Mouse (Mus musculus): Measurements from ENCODE around the gene Ppp1ca.
A peak's percentile ranks its signal among the peaks of the same experiment; 100 is the strongest.

The Ppp1ca gene

GRCm38 (mm10) chr19:4191528-4192250 is at the start of gene Ppp1ca:
TSS of gene Ppp1ca (plus strand) at chr19:4192065.
- DNase-seq (ENCODE audit: low spot score in 2 of 2), result peak; percentile 90 to 93

- no peak for DNase-seq (ENCODE audit: low spot score in 2 of 2)
These were observed 49.3 kb upstream of the Ppp1ca start for GRCm38 (mm10) chr19:4142416-4143173.

GRCm38 (mm10) chr19:4143759-4144268 is 48.1 kb upstream of the Ppp1ca start, which contains the start of gene Cabp4:
TSS of gene Cabp4 (minus strand) at chr19:4144033.
- no peak for DNase-seq (ENCODE audit: low spot score in 2 of 2)

DNA sequence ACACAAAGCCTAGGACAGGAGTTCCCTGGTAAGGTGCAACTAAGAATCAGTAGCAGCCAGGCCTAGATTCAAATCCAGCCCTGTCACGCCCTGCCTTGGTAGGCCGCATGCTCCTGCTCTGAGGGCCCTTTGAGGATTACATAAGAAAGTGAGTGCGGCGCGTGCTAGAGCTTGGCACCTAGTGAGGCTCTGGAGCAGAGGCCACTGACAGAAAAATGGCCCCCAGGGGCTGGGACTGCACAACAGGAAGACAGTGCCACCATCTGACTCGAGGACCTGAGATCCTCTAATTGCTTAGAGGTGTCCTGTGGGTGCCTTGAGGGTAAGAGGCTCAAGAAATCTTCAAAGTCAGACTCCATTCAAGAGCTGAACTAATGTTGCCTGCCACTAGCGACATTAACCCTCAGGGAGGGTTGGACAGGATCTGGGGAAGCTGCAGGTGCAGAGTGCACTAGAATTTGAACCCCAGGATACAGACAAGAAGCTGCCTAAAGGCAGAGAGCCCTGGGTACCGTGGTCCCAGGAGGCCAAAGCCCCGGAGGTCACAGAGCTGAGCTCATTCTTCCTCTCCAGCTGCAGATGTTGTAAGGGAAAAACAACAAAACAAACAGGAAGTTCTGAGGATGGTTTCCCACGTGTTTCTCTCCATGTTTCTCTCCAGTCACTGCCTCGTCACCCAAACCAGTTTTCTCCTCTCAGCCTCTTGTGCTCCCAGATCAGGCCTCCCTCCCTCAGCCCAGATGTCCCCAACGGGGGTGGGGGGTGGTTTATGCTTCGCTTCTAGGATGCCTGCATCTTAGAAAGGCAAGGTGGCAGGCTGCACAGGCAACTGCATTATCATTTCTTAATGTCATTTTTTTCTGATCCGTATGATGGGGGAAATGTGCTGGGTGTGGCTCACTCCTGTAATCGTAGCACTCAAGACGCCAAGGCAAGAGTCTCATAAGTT is 47.0 kb upstream of the Ppp1ca start:
- DNase-seq (ENCODE audit: low spot score in 2 of 2), result no peak

- no peak for DNase-seq (ENCODE audit: low spot score in 2 of 2)
These were observed 45.9 kb upstream of the Ppp1ca start for GRCm38 (mm10) chr19:4145936-4146335.

- no peak for DNase-seq (ENCODE audit: low spot score in 2 of 2)
These were observed 45.4 kb upstream of the Ppp1ca start for GRCm38 (mm10) chr19:4146366-4147021.

GRCm38 (mm10) chr19:4147022-4147405 is 44.9 kb upstream of the Ppp1ca start:
- no peak for DNase-seq (ENCODE audit: low spot score in 2 of 2)

DNA sequence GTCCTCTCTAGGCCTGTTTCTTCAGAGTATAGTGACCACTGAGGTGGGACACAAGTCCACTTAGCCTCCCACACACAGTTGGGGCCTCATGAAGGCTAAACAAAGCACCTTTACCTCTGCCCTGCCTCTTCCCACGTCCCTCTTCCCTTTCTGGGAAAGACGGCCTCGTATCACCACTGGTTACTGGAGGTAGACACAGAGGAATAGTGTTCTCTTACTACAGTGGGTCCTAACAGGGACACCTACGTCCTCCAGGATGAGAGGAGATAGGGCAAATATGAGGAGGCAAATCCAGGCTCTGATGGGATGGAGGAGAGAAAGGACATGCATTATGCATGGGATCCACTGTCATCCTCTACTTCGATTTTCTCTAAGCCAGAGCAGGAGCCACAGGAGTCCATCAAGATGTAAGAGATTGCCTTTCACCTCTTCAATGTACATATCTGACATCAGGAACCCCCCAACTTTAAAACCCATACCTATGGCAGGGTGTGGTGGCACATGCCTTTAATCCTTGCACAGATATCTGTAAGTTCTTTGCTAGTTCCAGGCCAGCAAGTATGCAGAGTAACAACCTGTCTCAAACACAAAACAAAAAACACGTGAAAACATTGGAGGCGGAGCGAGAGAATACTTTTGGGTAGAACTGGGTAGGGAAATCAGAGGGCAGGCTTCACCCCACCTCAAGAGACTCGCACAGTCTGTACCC is 43.9 kb upstream of the Ppp1ca start:
- no peak for DNase-seq (ENCODE audit: low spot score in 2 of 2)

DNA sequence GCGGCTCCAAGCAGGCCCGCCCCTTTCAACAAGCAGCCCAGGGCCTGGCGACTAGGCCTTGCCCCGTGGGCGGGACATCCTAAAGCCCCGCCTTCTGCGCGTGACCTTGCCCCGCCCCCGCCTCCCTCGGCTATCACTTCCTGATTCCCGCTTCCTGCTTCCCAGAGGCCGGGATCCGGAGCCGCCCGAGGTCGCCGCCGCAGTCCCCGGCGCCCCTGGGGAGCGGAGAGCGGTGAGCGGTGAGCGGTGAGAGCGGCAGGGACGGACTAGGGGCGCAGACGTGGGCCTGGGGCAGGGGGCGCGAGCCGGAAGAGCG is 43.4 kb upstream of the Ppp1ca start, which contains the start of gene Coro1b:
Gene Coro1b (plus strand): TSS at position 129 of the 316 bp plus-strand sequence.
- peak; percentile 97 to 99 for DNase-seq (ENCODE audit: low spot score in 2 of 2)

GRCm38 (mm10) chr19:4148819-4149218 is 43.0 kb upstream of the Ppp1ca start:
- no peak for DNase-seq (ENCODE audit: low spot score in 2 of 2)

- no peak for DNase-seq (ENCODE audit: low spot score in 2 of 2)
These were observed 42.6 kb upstream of the Ppp1ca start for GRCm38 (mm10) chr19:4149283-4149682.

GRCm38 (mm10) chr19:4149764-4150461 is 42.0 kb upstream of the Ppp1ca start:
- no peak for DNase-seq (ENCODE audit: low spot score in 2 of 2)

DNA sequence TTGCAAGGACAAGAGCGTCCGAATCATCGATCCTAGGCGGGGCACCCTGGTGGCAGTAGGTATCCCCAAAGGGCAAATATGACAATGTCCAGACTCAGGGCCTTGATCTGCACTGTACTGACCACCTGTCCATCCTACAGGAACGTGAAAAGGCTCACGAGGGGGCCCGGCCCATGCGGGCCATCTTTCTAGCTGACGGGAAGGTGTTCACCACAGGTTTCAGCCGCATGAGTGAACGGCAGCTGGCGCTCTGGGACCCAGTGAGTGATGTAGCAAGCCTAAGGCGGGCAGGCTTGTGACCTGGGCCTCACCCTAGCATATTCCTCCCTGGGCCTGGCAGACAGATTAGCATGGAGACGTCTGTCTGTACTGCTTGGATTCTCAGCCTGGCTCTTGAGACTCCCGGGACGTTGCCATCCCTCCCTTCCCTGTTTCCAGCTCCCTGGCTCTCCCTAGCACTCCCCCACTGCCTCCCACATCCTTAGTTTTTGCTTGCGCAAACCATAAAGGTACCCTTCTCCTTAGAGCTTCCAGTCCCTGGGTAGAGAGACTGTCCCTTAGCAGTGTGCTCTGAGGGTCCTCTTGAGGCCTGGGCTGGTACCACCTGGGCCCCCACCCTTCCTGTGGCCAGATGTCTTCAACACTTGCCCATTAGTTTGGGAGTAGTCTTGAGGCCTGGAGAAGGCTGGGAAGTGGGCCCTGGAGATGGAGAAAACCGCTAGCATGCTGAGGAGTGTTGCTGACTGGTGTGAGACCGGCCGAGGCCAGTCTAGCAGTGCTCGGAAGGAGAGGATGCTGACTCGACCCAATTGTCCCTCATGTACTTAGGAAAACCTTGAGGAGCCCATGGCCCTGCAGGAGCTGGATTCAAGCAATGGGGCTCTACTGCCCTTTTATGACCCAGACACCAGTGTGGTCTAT is 41.0 kb upstream of the Ppp1ca start:
- DNase-seq (ENCODE audit: low spot score in 2 of 2), result no peak

GRCm38 (mm10) chr19:4151488-4151860 is 40.4 kb upstream of the Ppp1ca start:
- DNase-seq (ENCODE audit: low spot score in 2 of 2), result no peak

DNA sequence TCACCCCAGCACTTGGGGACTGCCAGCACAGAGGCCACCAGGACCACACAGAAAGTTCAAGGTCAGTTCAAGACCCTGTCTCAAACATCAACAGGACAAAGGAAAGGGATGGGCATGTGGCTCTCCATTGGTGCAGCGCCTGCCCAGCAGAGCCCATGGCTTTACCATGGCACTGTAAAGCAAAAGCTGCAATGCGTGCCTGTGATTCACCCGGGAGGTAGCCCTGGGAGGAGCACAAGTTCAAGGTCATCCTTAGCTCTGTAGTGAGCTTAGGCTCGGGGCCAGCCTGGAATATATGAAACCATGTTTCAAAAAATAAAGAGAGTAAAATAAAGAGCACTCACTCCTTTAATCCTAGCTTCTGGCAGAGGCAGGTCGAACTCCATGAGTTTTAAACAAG is 40.0 kb upstream of the Ppp1ca start:
- DNase-seq (ENCODE audit: low spot score in 2 of 2), result no peak

- no peak for DNase-seq (ENCODE audit: low spot score in 2 of 2)
These were observed 39.2 kb upstream of the Ppp1ca start for GRCm38 (mm10) chr19:4152445-4153231.

GRCm38 (mm10) chr19:4153232-4153654 is 38.6 kb upstream of the Ppp1ca start, which contains the start of gene Ptprcap:
TSS of gene Ptprcap (plus strand) at chr19:4153604.
- DNase-seq (ENCODE audit: low spot score in 2 of 2), result no peak

All from urinary bladder, adult 18-20 months (tissue).